Mouse (Mus musculus) CH12.LX (cell line): ENCODE measurements around the gene Prelid3b. TPM values are rescaled to one million over a fixed set of nuclear protein-coding genes. Genes with fewer than 3 reads are reported as not detected.

Experiments
- DNase-seq: peaks from one replicate; pipeline ENCODE4 v3.0.0-alpha.2; 2013; ENCODE audit errors: extremely low read depth
- H3K27ac ChIP-seq: 2 replicates; pipeline ENCODE4 v1.5.1; 2012; ENCODE audit warnings: low read depth, mild to moderate bottlenecking, control low read depth, moderate library complexity; ENCODE audit not compliant: insufficient read depth
- H3K27me3 ChIP-seq: replicated peaks from 2 replicates; pipeline ENCODE3; 2012; ENCODE audit warnings: inconsistent platforms
- H3K36me3 ChIP-seq, 2 experiments: replicated peaks in 1 of 2; 2 replicates each; pipeline versions ENCODE3 to v1.6.1; 2012; ENCODE audit warnings: inconsistent platforms in 1 of 2, low read length in 1 of 2, mild to moderate bottlenecking in 1 of 2, mixed read lengths in 1 of 2, moderate library complexity in 1 of 2; ENCODE audit not compliant: control insufficient read depth in 1 of 2, insufficient read depth in 1 of 2
- H3K4me1 ChIP-seq, 2 experiments: 2 replicates each; pipeline ENCODE4 v1.6.1; 2012; ENCODE audit warnings: inconsistent platforms in 1 of 2, moderate library complexity in 1 of 2; ENCODE audit not compliant: insufficient read depth in 2 of 2, control insufficient read depth in 1 of 2
- H3K4me2 ChIP-seq: 2 replicates; pipeline ENCODE4 v1.6.1; 2012; ENCODE audit warnings: low read depth, mild to moderate bottlenecking, control low read depth; ENCODE audit not compliant: poor library complexity, insufficient read depth, severe bottlenecking
- H3K4me3 ChIP-seq, 3 experiments: fragments of 150-350 bp in 1 of 3; sonication (generic) in 1 of 3; replicated peaks in 1 of 3; 2 replicates each; pipeline versions ENCODE3 to v1.5.1; 2011 to 2012; ENCODE audit warnings: low read depth in 2 of 3, low read length in 2 of 3, mild to moderate bottlenecking in 2 of 3, moderate library complexity in 2 of 3, control low read depth in 1 of 3, improper control_type of control experiment in 1 of 3, inconsistent platforms in 1 of 3, mixed read lengths in 1 of 3; ENCODE audit not compliant: poor library complexity in 1 of 3
- H3K79me2 ChIP-seq: replicated peaks from 2 replicates; pipeline ENCODE4 v1.6.1; 2012; ENCODE audit warnings: mild to moderate bottlenecking, moderate library complexity; ENCODE audit not compliant: control insufficient read depth, poor library complexity, insufficient read depth, severe bottlenecking; ENCODE audit errors: extremely low read depth
- H3K9ac ChIP-seq: 2 replicates; pipeline ENCODE4 v1.6.1; 2012; ENCODE audit warnings: low read depth, mild to moderate bottlenecking, control low read depth, moderate library complexity; ENCODE audit not compliant: insufficient read depth
- H3K9me3 ChIP-seq: replicated peaks from 2 replicates; pipeline ENCODE3; 2012; ENCODE audit warnings: low read length, inconsistent platforms, mixed read lengths
- BHLHE40 ChIP-seq: IDR thresholded peaks from 2 replicates; pipeline ENCODE4 v1.6.1; 2011; ENCODE audit warnings: mild to moderate bottlenecking, low read depth, low read length, improper control_type of control experiment
- CHD1 ChIP-seq: IDR thresholded peaks from 2 replicates; pipeline ENCODE4 v1.6.1; 2012; ENCODE audit warnings: low read depth, low read length, improper control_type of control experiment, inconsistent platforms
- CHD2 ChIP-seq: IDR thresholded peaks from 2 replicates; pipeline ENCODE4 v1.6.1; 2011; ENCODE audit warnings: low read length, improper control_type of control experiment
- CTCF ChIP-seq, 2 experiments: IDR thresholded peaks in 1 of 2; conservative IDR thresholded peaks in 1 of 2; 2 replicates each; pipeline ENCODE4 v1.5.1; 2011 to 2012; ENCODE audit warnings: low read depth in 2 of 2, low read length in 2 of 2, improper control_type of control experiment in 1 of 2, inconsistent platforms in 1 of 2, mild to moderate bottlenecking in 1 of 2, moderate library complexity in 1 of 2
- E2F4 ChIP-seq: IDR thresholded peaks from 2 replicates; pipeline ENCODE4 v1.6.1; 2011; ENCODE audit warnings: low read depth, low read length, improper control_type of control experiment; ENCODE audit not compliant: insufficient replicate concordance
- ELF1 ChIP-seq: IDR thresholded peaks from 2 replicates; pipeline ENCODE4 v1.6.1; 2014; ENCODE audit warnings: low read depth, mild to moderate bottlenecking, inconsistent platforms, low read length, improper control_type of control experiment
- EP300 ChIP-seq: IDR thresholded peaks from 2 replicates; pipeline ENCODE4 v1.6.1; 2011; ENCODE audit warnings: low read length, improper control_type of control experiment
- ETS1 ChIP-seq: conservative IDR thresholded peaks from 2 replicates; pipeline ENCODE4 v1.6.1; 2012; ENCODE audit warnings: low read depth, mild to moderate bottlenecking, inconsistent platforms, low read length, improper control_type of control experiment, moderate library complexity
- IRF4 ChIP-seq: IDR thresholded peaks from 2 replicates; pipeline ENCODE4 v1.6.1; 2014; ENCODE audit warnings: low read depth, mild to moderate bottlenecking, inconsistent platforms, low read length, improper control_type of control experiment
- JUN ChIP-seq: IDR thresholded peaks from 2 replicates; pipeline ENCODE4 v1.6.1; 2011; ENCODE audit warnings: low read depth, mild to moderate bottlenecking, low read length, improper control_type of control experiment, moderate library complexity; ENCODE audit not compliant: insufficient read depth
- JUND ChIP-seq: conservative IDR thresholded peaks from 2 replicates; pipeline ENCODE4 v1.6.1; 2011; ENCODE audit warnings: low read depth, low read length, improper control_type of control experiment
- KAT2A ChIP-seq: IDR thresholded peaks from 2 replicates; pipeline ENCODE4 v1.6.1; 2012; ENCODE audit warnings: low read length, improper control_type of control experiment, inconsistent platforms; ENCODE audit not compliant: insufficient replicate concordance
- MAFK ChIP-seq: IDR thresholded peaks from 2 replicates; pipeline ENCODE4 v1.6.1; 2011; ENCODE audit warnings: low read length, improper control_type of control experiment; ENCODE audit not compliant: insufficient replicate concordance
- MAX ChIP-seq: IDR thresholded peaks from 2 replicates; pipeline ENCODE4 v1.6.1; 2011; ENCODE audit warnings: low read length, improper control_type of control experiment
- MAZ ChIP-seq: IDR thresholded peaks from 2 replicates; pipeline ENCODE4 v1.6.1; 2012; ENCODE audit warnings: low read depth, mild to moderate bottlenecking, inconsistent platforms, low read length, improper control_type of control experiment, moderate library complexity
- MEF2A ChIP-seq: IDR thresholded peaks from 2 replicates; pipeline ENCODE4 v1.6.1; 2014; ENCODE audit warnings: low read depth, mild to moderate bottlenecking, inconsistent platforms, low read length, improper control_type of control experiment, borderline replicate concordance
- MXI1 ChIP-seq: IDR thresholded peaks from 2 replicates; pipeline ENCODE4 v1.6.1; 2011; ENCODE audit warnings: mild to moderate bottlenecking, low read depth, low read length, improper control_type of control experiment
- MYC ChIP-seq: IDR thresholded peaks from 2 replicates; pipeline ENCODE4 v1.6.1; 2011; ENCODE audit warnings: low read depth, mild to moderate bottlenecking, improper control_type of control experiment, low read length
- NELFE ChIP-seq: IDR thresholded peaks from 2 replicates; pipeline ENCODE4 v1.6.1; 2011; ENCODE audit warnings: low read depth, low read length, improper control_type of control experiment
- NRF1 ChIP-seq: IDR thresholded peaks from 2 replicates; pipeline ENCODE4 v1.6.1; 2014; ENCODE audit warnings: low read depth, mild to moderate bottlenecking, inconsistent platforms, low read length, improper control_type of control experiment, moderate library complexity
- PAX5 ChIP-seq: IDR thresholded peaks from 2 replicates; pipeline ENCODE4 v1.6.1; 2012; ENCODE audit warnings: low read length, inconsistent platforms, mixed read lengths
- POLR2A ChIP-seq: IDR thresholded peaks from 2 replicates; pipeline ENCODE4 v1.6.1; 2011; ENCODE audit warnings: low read depth, mild to moderate bottlenecking, improper control_type of control experiment, low read length
- POLR2AphosphoS2 ChIP-seq: IDR thresholded peaks from 2 replicates; pipeline ENCODE4 v1.6.1; 2011; ENCODE audit warnings: low read depth, low read length, improper control_type of control experiment
- RAD21 ChIP-seq: IDR thresholded peaks from 2 replicates; pipeline ENCODE4 v1.6.1; 2011; ENCODE audit warnings: low read depth, mild to moderate bottlenecking, low read length, improper control_type of control experiment, moderate library complexity
- RCOR1 ChIP-seq: conservative IDR thresholded peaks from 2 replicates; pipeline ENCODE4 v1.6.1; 2012; ENCODE audit warnings: low read depth, mild to moderate bottlenecking, inconsistent platforms, low read length, improper control_type of control experiment
- SIN3A ChIP-seq: IDR thresholded peaks from 2 replicates; pipeline ENCODE4 v1.6.1; 2012; ENCODE audit warnings: low read length, improper control_type of control experiment, inconsistent platforms
- SMC3 ChIP-seq: IDR thresholded peaks from 2 replicates; pipeline ENCODE4 v1.6.1; 2011; ENCODE audit warnings: low read depth, low read length, improper control_type of control experiment
- TBP ChIP-seq: conservative IDR thresholded peaks from 2 replicates; pipeline ENCODE4 v1.6.1; 2011; ENCODE audit warnings: low read depth, low read length, improper control_type of control experiment
- TCF12 ChIP-seq: IDR thresholded peaks from 2 replicates; pipeline ENCODE4 v1.6.1; 2014; ENCODE audit warnings: low read depth, mild to moderate bottlenecking, inconsistent platforms, low read length, improper control_type of control experiment
- UBTF ChIP-seq: IDR thresholded peaks from 2 replicates; pipeline ENCODE4 v1.6.1; 2012; ENCODE audit warnings: low read depth, mild to moderate bottlenecking, inconsistent platforms, low read length, improper control_type of control experiment, moderate library complexity
- USF1 ChIP-seq: IDR thresholded peaks from 2 replicates; pipeline ENCODE4 v1.6.1; 2014; ENCODE audit warnings: low read depth, mild to moderate bottlenecking, inconsistent platforms, low read length, improper control_type of control experiment
- USF2 ChIP-seq: conservative IDR thresholded peaks from 2 replicates; pipeline ENCODE4 v1.6.1; 2011; ENCODE audit warnings: low read depth, low read length, improper control_type of control experiment
- ZC3H11A ChIP-seq: IDR thresholded peaks from 2 replicates; pipeline ENCODE4 v1.6.1; 2012; ENCODE audit warnings: low read depth, mild to moderate bottlenecking, inconsistent platforms, low read length, improper control_type of control experiment
- ZKSCAN1 ChIP-seq: IDR thresholded peaks from 2 replicates; pipeline ENCODE4 v1.6.1; 2012; ENCODE audit warnings: low read depth, inconsistent platforms, low read length, improper control_type of control experiment, borderline replicate concordance
- ZMIZ1 ChIP-seq: IDR thresholded peaks from 2 replicates; pipeline ENCODE4 v1.6.1; 2012; ENCODE audit warnings: low read depth, mild to moderate bottlenecking, inconsistent platforms, low read length, improper control_type of control experiment
- ZNF384 ChIP-seq: IDR thresholded peaks from 2 replicates; pipeline ENCODE4 v1.6.1; 2012; ENCODE audit warnings: low read depth, low read length, improper control_type of control experiment, inconsistent platforms
- dilution Hi-C: fragments of 300-500 bp; cut with MboI; formaldehyde crosslinking; loops from 2 replicates; pipeline ENCODE4 v1.14.3; 2020; ENCODE audit warnings: low sequenced_read_pairs; ENCODE audit not compliant: extremely low pct_unique_long_range_greater_than_20kb, extremely low pct_ligation_motif_present
- in situ Hi-C: fragments of 300-500 bp; cut with MboI; formaldehyde crosslinking; loops from 3 replicates; pipeline ENCODE4 v1.14.3; 2019; ENCODE audit warnings: low sequenced_read_pairs, low pct_ligation_motif_present, low pct_unique_long_range_greater_than_20kb, mixed read lengths
- polyA plus RNA-seq: library from polyadenylated mRNA; unstranded; fragments of >175 nt; gene quantifications from 2 replicates; pipeline ENCODE4 v1.2.1, GENCODE M21; 2012; ENCODE audit warnings: low read depth; ENCODE audit not compliant: insufficient read length
- total RNA-seq, 2 experiments: library from RNA; depleted of rRNA; stranded (reverse); fragments of 300-350 nt in 1 of 2; fragments of >200 nt in 1 of 2; gene quantifications; 2 replicates each; pipeline ENCODE4 v1.2.3; 2012 to 2014

Gene Prelid3b
- total and polyA plus RNA-seq, 3 experiments, result 90.3 to 187 (median 179) TPM

GRCm38 (mm10) chr2:174439450-174439838, 33.4 kb downstream of the Prelid3b start (continued):
- TF ChIP-seq MAFK (no peak), EP300 (peak; percentile 76), E2F4 (no peak), MAZ (no peak), USF1 (no peak), SMC3 (no peak), USF2 (no peak), ZKSCAN1 (no peak)

DNA sequence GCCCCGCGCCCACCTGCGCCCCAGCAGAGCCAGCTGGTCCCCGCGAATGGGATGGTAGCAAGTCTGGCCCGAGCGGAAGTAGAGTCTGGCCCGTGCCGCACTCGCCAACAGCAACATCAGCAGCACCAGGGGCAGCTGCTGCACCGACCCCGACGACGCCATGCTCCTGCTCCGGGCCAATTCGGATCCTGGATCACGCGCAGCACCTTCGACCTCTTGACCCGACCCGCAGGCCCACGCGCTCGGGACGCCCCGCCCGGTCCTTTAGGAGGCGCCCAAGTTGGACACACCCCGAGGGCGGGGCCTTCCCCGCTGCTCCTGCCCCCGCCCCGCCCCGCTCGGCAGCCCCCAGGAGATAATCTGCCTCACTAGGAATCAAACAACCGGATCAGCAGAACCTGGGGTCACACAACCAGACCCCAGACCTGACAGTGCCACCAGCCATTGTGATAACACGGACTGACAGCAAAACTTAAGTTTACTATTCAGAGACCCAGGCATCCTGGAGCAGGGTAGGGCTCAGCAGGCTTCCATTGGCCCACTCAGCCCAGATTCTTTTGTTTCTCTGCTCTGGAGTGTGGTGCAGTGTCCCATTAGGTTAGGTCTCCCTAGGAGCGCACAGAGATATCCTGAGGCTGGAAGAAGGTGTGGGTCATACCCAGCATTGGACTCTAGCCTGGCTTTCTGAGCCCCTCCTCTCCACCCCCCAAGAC, 34.0 kb downstream of the Prelid3b start, which contains the start of gene Ctsz:
Ctsz (minus strand) TSS at position 303 of the 713 bp plus-strand sequence.
- in situ Hi-C loops (no loop called here), dilution Hi-C loops (no loop called here)
- H3K36me3 ChIP-seq, result peaks cover 19 to 29% of the 10 kb centered on the region in 2 experiments
- peaks cover 29% of the 10 kb centered on the region for H3K79me2 ChIP-seq
- H3K4me2 ChIP-seq, result peak within 1 kb of the TSS; percentile 92
- H3K27ac ChIP-seq, result peak within 1 kb of the TSS; percentile 20
- H3K9me3 ChIP-seq, result no peaks in the 10 kb centered on the region
- peak within 1 kb of the TSS; percentile 61 for H3K9ac ChIP-seq
- DNase-seq, result peak; percentile 64
- peaks cover 36 to 80% of the 10 kb centered on the region in 2 experiments for H3K4me1 ChIP-seq
- H3K27me3 ChIP-seq, result peaks cover 1% of the 10 kb centered on the region
- peak within 1 kb of the TSS; percentile 73 to 97 (median 96) for H3K4me3 ChIP-seq
- TF ChIP-seq SMC3 (no peak), RAD21 (no peak), CHD2 (no peak; the same call in 1 of the 2 replicates), ZMIZ1 (peak; percentile 74; the same call in 1 of the 2 replicates), ZKSCAN1 (no peak), CHD1 (no peak), USF1 (no peak), NELFE (peak; percentile 85), KAT2A (no peak), IRF4 (peak; percentile 11; the same call in 1 of the 2 replicates), ETS1 (no peak), USF2 (no peak), PAX5 (no peak), MAX (peak; percentile 50; the same call in 1 of the 2 replicates), TCF12 (peak; percentile 64), MEF2A (no peak), ZNF384 (no peak), POLR2AphosphoS2 (no peak), ELF1 (peak; percentile 53; the same call in 1 of the 2 replicates), MXI1 (peak; percentile 77; the same call in 1 of the 2 replicates), E2F4 (no peak), UBTF (0 out of 2 replicates have a peak, but pooled peaks have one; percentile 2), NRF1 (peak; percentile 37; the same call in 1 of the 2 replicates), RCOR1 (no peak), CTCF (conservative IDR thresholded peaks at IDR 0.05 in 1 of 2, IDR thresholded peaks at IDR 0.05 in 1 of 2; ENCODE audit: low read depth in 2 of 2, low read length in 2 of 2) (no peak), TBP (no peak), MYC (peak; percentile 34; the same call in 1 of the 2 replicates), SIN3A (no peak; the same call in 1 of the 2 replicates), MAFK (no peak), BHLHE40 (peak; percentile 86), POLR2A (peak; percentile 90), JUN (no peak), ZC3H11A (no peak), JUND (no peak)
